Mouse (Mus musculus): ENCODE measurements around the gene Eif1b. TPM values are rescaled to one million over a fixed set of nuclear protein-coding genes. Genes with fewer than 3 reads are reported as not detected.

Eif1b gene
- polyA plus RNA-seq (2012; rRNA removed; ENCODE audit: low replicate concordance): 32.2 and 59.6 TPM in 2 replicates

DNA sequence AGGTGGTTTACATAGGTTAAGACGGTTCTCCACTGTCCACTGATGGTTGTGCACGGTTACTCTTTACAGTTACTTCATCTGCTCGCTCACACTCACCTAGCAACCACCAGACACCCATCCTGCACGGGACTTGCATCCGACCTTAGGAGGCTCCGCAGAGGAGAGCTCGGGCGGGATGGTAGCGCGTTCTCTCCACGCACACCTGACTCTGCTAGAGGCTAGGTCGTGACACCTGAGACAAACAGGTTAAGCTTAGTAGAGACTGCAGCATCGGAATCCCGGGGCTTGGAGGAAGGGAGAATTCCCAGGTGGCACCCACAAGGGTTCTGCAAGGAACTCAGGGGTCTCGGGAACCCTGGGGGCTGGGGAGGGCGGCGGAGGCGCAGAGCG, at the start of gene Eif1b:
Gene Eif1b (plus strand): TSS at position 223 of the 390 bp plus-strand sequence.

DNA sequence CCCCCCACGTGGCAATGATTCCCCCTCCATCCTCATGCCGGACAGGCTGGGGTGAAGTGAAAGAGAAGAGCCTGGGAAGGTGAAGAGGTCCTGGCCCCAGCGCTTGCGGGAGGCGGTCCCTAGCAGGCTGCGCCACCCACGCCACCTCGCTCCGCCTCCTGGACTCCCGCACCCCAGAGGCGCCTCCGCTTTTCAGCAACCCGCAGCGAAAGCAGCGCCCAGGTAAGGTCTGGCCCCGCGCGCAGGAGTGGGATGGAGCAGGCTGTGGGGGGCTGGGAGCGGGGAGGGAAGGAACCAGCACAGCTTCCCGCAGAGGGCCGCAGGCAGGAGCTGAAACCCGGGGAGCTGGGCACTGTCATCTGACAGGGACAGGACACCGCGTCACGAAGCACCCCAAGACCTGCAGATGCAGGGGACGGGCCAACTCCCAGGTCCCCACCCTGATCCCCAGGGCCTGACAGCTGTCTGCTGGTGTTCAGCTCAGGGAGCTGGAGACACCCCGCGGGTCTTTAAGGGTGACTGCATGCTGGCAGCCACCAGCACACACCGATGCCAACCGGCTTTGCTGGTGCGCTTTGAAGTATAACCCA, 47.7 kb downstream of the Eif1b start, which contains the start of gene Entpd3:
Gene Entpd3 (plus strand): TSS at position 157 of the 590 bp plus-strand sequence.

Other genes starting within 250 kb of the Eif1b start
- 1.4 and 1.8 TPM in 2 replicates for gene Myrip, start 190.7 kb upstream of the Eif1b start, polyA plus RNA-seq (2012; rRNA removed; ENCODE audit: low replicate concordance)
- 4.4 and 5.2 TPM in 2 replicates for gene Entpd3, start 47.6 kb downstream of the Eif1b start, polyA plus RNA-seq (2012; rRNA removed; ENCODE audit: low replicate concordance)
- 363 and 397 TPM in 2 replicates for gene Rpl14, start 79.2 kb downstream of the Eif1b start, polyA plus RNA-seq (2012; rRNA removed; ENCODE audit: low replicate concordance)